Mouse (Mus musculus): Measurements from ENCODE around the gene Cutal.

Cutal gene

GRCm38 (mm10) chr2:34884186-34884585 lies 10.0 kb downstream of the Cutal start:
- DNase-seq (ENCODE audit: low spot score): no peak

GRCm38 (mm10) chr2:34893950-34894349 lies 19.8 kb downstream of the Cutal start:
- DNase-seq (ENCODE audit: low spot score): no peak

GRCm38 (mm10) chr2:34895503-34896113 lies 21.4 kb downstream of the Cutal start:
- no peak for DNase-seq (ENCODE audit: low spot score)

- DNase-seq (ENCODE audit: low spot score): no peak
These were observed 22.7 kb downstream of the Cutal start for GRCm38 (mm10) chr2:34896821-34897460.

- no peak for DNase-seq (ENCODE audit: low spot score)
These were observed 23.6 kb downstream of the Cutal start for GRCm38 (mm10) chr2:34897820-34898219.

GRCm38 (mm10) chr2:34899682-34900081 lies 25.5 kb downstream of the Cutal start:
- no peak for DNase-seq (ENCODE audit: low spot score)

GRCm38 (mm10) chr2:34900412-34900811 lies 26.2 kb downstream of the Cutal start:
- no peak for DNase-seq (ENCODE audit: low spot score)

- no peak for DNase-seq (ENCODE audit: low spot score)
These were observed 27.5 kb downstream of the Cutal start for GRCm38 (mm10) chr2:34901726-34902125.

GRCm38 (mm10) chr2:34902731-34903130 lies 28.5 kb downstream of the Cutal start:
- DNase-seq (ENCODE audit: low spot score): no peak

- DNase-seq (ENCODE audit: low spot score): no peak
These were observed 29.0 kb downstream of the Cutal start for GRCm38 (mm10) chr2:34903191-34903590.

GRCm38 (mm10) chr2:34903652-34904405 lies 29.6 kb downstream of the Cutal start:
- no peak for DNase-seq (ENCODE audit: low spot score)

- DNase-seq (ENCODE audit: low spot score): peak; percentile 91
These were observed 30.8 kb downstream of the Cutal start for GRCm38 (mm10) chr2:34904849-34905542.

GRCm38 (mm10) chr2:34906426-34906825 lies 32.2 kb downstream of the Cutal start:
- DNase-seq (ENCODE audit: low spot score): no peak

GRCm38 (mm10) chr2:34906861-34907604 lies 32.8 kb downstream of the Cutal start:
- DNase-seq (ENCODE audit: low spot score): no peak

GRCm38 (mm10) chr2:34909719-34910118 lies 35.5 kb downstream of the Cutal start:
- DNase-seq (ENCODE audit: low spot score): no peak

GRCm38 (mm10) chr2:34911871-34912270 lies 37.7 kb downstream of the Cutal start:
- DNase-seq (ENCODE audit: low spot score): no peak

GRCm38 (mm10) chr2:34912613-34913012 lies 38.4 kb downstream of the Cutal start:
- no peak for DNase-seq (ENCODE audit: low spot score)

- no peak for DNase-seq (ENCODE audit: low spot score)
These were observed 39.2 kb downstream of the Cutal start, which contains the start of gene Phf19 for GRCm38 (mm10) chr2:34913218-34914068. Phf19 (minus strand) TSS chr2:34914026.

GRCm38 (mm10) chr2:34914069-34914822 lies 40.0 kb downstream of the Cutal start:
- DNase-seq (ENCODE audit: low spot score): no peak

GRCm38 (mm10) chr2:34914823-34915082 lies 40.6 kb downstream of the Cutal start:
- DNase-seq (ENCODE audit: low spot score): no peak
